Mouse (Mus musculus) cerebellum, postnatal 14 days (tissue): ENCODE data around the gene Prkce.

Source experiments
- DNase-seq, 2 experiments: peaks; one replicate each; pipeline ENCODE4 v3.0.0; 2021; ENCODE audit warnings: mixed read lengths in 2 of 2

Prkce gene

GRCm38 (mm10) chr17:86588704-86589449 is 421.3 kb downstream of the Prkce start:
- no peak for DNase-seq

DNA sequence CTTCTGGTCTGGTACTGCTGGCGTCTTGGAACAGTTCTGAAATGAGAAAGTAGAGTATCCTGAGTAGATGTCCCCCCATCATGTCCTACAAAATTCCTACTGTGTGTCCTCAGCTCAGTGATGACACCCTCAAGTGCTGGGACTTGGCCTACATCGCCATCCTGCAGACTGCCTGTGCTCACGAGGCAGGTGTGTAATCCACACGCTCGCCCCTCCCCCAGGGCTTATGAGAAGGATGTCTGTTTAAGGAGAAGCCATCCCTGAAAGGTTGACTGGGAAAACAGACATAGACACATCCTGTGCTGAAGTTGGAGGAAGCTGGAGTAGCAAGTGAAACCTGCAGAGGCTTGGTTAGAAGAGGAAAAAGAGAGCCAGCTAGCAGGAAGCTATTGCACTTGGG is 422.1 kb downstream of the Prkce start:
- DNase-seq: no peak

- DNase-seq: no peak
These were observed 423.7 kb downstream of the Prkce start for GRCm38 (mm10) chr17:86591241-86591640.

GRCm38 (mm10) chr17:86592991-86593586 is 425.5 kb downstream of the Prkce start:
- DNase-seq: no peak

- no peak for DNase-seq
These were observed 427.9 kb downstream of the Prkce start for GRCm38 (mm10) chr17:86595526-86595925.

GRCm38 (mm10) chr17:86601116-86601515 is 433.5 kb downstream of the Prkce start:
- no peak for DNase-seq

GRCm38 (mm10) chr17:86601901-86602300 is 434.3 kb downstream of the Prkce start:
- DNase-seq: no peak

DNA sequence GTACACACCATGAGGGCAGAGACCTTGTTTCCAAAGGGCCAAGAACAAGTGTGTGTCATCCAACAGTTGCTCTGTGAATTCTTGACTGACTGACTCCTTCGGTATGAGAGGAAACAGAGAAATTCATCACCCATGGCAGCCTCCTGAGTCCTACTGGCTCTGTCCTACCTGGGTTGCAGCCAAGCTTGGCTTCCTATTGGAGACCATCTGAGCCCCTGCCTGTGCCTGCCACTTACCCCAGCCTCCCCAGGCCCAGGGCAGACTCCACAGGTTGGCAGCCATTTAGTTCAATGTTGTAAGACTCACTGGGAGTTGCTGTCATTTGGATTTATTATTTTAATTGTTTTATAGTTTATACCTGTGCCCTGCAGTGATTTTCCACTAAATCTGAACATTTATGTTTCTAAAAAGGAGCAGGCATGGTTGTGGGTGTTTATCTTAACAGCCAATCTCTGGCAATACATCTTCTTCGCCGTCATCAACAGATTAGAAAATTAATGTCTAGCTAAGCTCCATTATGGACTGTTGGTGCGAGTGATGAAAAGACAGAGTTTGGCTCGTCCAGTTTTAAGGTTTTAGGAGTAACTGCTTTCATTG is 436.4 kb downstream of the Prkce start:
- peak; percentile 66 for DNase-seq

GRCm38 (mm10) chr17:86607981-86608380 is 440.4 kb downstream of the Prkce start:
- DNase-seq: no peak

GRCm38 (mm10) chr17:86610271-86610969 is 442.8 kb downstream of the Prkce start:
- no peak for DNase-seq

GRCm38 (mm10) chr17:86611772-86612171 is 444.2 kb downstream of the Prkce start:
- no peak for DNase-seq

DNA sequence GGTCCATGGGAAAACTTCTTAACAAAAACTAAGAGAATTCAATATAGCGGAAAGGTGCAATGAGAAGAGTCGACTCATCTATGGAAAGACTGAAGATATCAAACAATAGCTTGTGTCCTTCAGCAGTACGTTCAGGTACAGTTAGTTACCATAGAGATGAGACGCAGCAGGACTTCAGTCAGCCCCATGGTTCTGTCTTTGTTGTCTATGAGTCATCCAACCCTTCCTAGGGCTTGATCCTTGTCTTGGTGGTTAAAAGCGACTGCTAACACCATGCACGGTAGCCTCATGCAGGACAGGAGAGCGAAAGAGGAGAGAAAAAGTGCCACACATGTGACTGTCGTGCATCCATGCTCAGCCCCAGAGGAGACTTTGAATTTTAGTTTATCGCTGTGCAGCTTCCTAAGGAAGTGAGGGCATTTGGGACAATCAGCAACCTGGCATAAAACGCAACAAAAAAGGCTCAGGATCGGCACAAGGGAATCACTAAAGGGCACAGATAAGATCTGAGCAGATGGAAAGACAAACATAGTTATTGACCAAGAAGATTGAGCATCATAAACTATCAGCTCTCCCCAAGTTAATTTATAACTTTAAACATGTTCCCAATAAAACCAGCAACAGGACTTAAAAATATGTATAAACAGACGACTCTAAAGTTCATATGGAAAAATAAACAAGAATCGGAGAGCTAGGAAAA is 448.2 kb downstream of the Prkce start:
- DNase-seq: no peak

DNA sequence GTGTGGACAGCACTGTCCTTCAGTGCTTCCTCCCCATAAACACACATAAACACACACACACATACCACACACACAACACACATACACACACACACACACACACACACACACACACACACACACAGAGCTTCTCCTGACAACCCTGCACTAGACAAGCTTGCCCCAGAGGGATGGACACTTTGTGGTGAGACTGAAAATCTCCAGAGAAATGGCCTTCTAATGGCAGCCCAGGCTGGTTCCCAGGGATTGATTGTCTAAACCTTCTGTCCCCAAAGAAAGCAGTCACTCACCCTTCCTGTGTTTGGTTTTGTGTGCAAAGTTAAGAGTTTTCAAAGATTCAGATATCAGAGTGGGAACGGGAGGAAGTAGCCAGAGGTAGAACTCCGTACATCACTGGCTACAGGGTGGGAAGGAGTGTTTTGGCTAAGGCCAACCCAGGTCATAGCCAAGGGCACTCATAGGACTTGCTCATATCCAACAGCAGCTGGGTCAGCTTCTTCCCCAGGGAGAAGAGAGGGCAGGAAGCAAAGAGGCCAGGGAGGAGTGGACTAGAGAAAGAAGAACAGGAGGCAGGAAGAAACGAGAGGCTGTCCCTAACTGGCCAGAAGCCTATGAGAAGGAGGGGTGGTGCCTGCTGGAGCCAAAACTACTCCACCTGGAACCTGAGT is 450.1 kb downstream of the Prkce start:
- no peak for DNase-seq

DNA sequence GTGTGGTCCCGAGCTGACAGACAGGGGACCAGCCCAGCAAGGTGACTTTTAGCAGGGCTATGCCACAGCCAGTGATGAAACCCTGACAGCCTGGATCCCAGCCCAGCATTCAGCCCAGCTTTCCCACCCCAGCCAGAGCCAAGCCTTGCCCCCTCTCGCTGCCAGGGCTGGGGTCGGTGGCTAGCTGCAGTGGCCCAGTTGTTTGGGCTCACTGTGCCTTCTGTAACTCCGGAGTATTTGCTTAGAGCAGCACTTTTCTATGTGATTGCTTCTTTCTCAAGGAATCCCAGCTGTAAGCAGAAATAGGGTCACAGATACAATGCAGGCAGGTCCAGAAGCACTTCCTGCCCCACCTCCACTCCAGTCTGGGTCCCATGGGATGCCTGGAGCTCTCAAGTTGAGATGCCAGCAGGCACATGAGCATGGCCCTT is 450.9 kb downstream of the Prkce start:
- peak in 1 of 2 experiments; percentile 32 for DNase-seq

- no peak for DNase-seq
These were observed 455.3 kb downstream of the Prkce start for GRCm38 (mm10) chr17:86622862-86623261.

- DNase-seq: no peak
These were observed 458.9 kb downstream of the Prkce start for GRCm38 (mm10) chr17:86626523-86626922.

DNA sequence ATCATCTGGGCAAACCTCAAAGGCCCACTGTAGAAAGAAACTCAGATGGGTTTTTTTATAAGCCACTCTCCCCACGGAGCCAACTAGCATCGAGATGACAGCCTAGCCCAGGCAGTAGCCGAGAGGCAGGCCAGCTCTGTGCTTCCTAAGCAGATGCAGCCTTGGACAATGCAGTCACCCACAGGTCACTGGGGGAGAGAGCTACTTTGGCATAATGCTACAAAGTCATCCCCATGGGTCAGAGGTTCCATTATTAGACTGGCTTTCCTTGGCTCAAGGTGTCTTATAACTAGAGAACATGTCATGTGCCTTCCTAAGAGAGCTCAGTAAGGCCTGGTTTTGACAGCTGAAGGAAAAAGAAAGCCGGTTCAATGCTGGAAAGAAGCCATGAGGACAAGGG is 465.5 kb downstream of the Prkce start:
- no peak for DNase-seq

GRCm38 (mm10) chr17:86637311-86637710 is 469.7 kb downstream of the Prkce start:
- peak; percentile 29 to 48 for DNase-seq

DNA sequence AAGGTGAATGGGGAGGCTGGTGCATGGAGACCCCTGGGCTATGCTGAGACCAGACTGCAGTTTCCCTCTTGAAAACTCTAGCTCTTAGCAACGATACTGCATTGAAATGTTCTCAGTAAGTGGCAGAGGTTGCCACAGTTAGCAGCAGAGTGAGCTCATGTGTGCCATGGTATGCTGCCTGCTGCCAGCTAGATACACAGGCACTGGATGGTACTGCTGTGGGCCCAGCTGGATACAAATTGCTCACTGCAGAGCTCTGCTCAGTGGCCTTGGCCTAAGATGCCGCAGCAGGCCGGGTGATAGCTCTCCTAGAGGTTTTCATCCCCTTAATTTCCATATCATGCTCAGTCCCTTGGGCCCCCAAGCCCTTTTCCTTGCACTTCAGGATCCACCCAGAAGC is 471.7 kb downstream of the Prkce start:
- no peak for DNase-seq

DNA sequence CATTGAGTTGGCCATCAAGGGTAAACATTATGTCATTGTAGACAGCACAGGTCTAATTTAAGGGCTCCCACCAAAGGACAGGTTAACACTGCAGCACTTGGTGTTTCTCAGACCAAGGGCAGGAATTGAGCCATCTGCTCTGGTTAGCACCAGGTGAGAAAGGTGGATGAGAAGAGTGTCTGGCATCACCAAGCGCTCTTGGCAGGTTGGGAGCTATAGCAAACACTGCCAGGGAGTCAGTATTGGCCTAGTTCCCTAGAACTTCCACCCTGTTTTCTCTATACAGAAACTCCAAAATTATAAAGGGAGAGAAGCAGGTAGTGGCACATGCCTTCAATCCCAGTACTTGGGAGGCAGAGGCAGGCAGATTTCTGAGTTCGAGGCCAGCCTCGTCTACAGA is 479.6 kb downstream of the Prkce start:
- DNase-seq: peak; percentile 70 to 82

GRCm38 (mm10) chr17:86648856-86649435 is 481.4 kb downstream of the Prkce start:
- DNase-seq: peak in 1 of 2 experiments; percentile 30

GRCm38 (mm10) chr17:86650241-86650640 is 482.7 kb downstream of the Prkce start:
- DNase-seq: no peak
